Mouse (Mus musculus): Measurements from ENCODE around the gene Gm21992. TPM values are rescaled to one million over a fixed set of nuclear protein-coding genes. Genes with fewer than 3 reads are reported as not detected.

The Gm21992 gene
- polyA plus RNA-seq, 1 experiment from 2014 or later: 41.2 TPM

DNA sequence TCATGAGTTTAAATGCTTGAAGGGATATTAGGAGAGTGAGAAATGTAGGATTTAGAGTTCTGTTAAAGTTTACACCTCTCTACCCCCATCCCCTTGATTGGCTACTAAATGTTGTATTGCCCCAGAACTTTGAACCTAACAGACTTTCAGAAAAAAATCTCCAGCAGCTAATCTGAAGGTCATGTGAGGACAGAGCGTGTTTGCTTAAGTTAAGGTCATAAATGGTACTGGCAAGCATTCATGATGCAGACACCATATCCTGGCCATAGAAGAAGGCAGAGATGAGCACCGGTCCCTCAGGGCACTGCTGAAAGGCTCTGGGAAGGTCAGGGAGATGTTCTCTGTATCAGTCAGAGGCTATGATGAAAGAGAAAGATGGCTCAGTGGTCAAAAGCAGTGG, 94.1 kb downstream of the Gm21992 start:
- Histone ChIP-seq H3K4me2 (replicated peaks; ENCODE audit: low read depth, low read length) (no peak overlapping the region), H3K27me3 (ENCODE audit: control insufficient read depth, insufficient read depth, low read length) (peaks cover 27% of the 10 kb centered on the region), H3K36me3 (ENCODE audit: control insufficient read depth, insufficient read depth, low read length) (no peaks in the 10 kb centered on the region), H3K9ac (ENCODE audit: low read depth, low read length) (no peak overlapping the region), H3K9me3 (ENCODE audit: control insufficient read depth, low read length) (no peaks in the 10 kb centered on the region), H3K4me1 (ENCODE audit: control insufficient read depth, insufficient read depth, low read length) (peaks cover 18% of the 10 kb centered on the region), H3K27ac (ENCODE audit: low read depth, low read length) (no peak overlapping the region), H3K4me3 (ENCODE audit: low read length) (no peak overlapping the region)
- 97% methylated on average over 2 of the region's 2 CpGs for WGBS
- no peak for ATAC-seq (ENCODE audit: low FRiP score, low TSS enrichment)

DNA sequence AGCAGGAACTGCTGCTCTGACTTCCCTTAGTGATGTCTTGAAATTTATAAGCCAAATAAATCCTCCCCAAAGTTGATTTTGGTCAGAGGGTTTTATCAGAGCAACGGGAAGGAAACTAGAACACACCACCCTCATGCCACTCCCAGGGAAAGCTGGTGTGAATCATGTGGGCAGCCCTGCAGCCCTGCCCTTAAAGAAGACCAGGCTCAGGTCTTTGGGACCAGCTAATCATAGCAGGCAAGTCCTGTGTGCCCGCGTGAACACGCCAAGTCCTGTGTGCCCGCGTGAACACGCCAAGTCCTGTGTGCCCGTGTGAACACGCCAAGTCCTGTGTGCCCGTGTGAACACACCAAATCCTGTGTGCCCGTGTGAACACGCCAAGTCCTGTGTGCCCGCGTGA, 94.7 kb downstream of the Gm21992 start:
- H3K4me2 ChIP-seq (replicated peaks; ENCODE audit: low read depth, low read length): no peak overlapping the region
- no peak overlapping the region for H3K9ac ChIP-seq (ENCODE audit: low read depth, low read length)
- WGBS: 96% methylated on average over 14 of the region's 14 CpGs
- H3K27ac ChIP-seq (ENCODE audit: low read depth, low read length): no peak overlapping the region
- H3K36me3 ChIP-seq (ENCODE audit: control insufficient read depth, insufficient read depth, low read length): no peaks in the 10 kb centered on the region
- no peak overlapping the region for H3K4me3 ChIP-seq (ENCODE audit: low read length)
- H3K27me3 ChIP-seq (ENCODE audit: control insufficient read depth, insufficient read depth, low read length): peaks cover 33% of the 10 kb centered on the region
- H3K9me3 ChIP-seq (ENCODE audit: control insufficient read depth, low read length): no peaks in the 10 kb centered on the region
- ATAC-seq (ENCODE audit: low FRiP score, low TSS enrichment): no peak
- peaks cover 20% of the 10 kb centered on the region for H3K4me1 ChIP-seq (ENCODE audit: control insufficient read depth, insufficient read depth, low read length)

DNA sequence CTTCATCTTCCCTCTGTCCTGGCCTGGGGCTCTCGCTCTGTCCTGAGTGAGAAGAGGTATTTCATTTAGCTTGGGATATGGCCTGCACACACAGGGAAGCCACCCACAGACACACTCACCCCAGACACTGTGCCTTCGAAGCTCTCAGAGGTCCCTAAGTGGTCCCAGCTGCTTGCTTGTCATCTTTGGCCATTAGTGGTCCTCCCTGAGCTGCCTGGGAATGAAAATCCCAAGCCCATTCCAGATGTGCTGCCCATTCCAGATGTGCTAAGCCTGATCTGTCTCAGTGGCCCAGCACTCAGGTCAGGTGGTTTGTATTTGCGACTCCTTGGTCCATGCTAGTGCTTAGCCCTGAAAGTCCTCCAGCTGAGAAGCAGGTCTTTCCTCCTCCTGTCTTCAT, 97.5 kb downstream of the Gm21992 start:
- H3K9ac ChIP-seq (ENCODE audit: low read depth, low read length): no peak overlapping the region
- WGBS: 72% methylated on average over 3 of the region's 3 CpGs
- H3K4me2 ChIP-seq (replicated peaks; ENCODE audit: low read depth, low read length): no peak overlapping the region
- H3K9me3 ChIP-seq (ENCODE audit: control insufficient read depth, low read length): no peaks in the 10 kb centered on the region
- H3K27ac ChIP-seq (ENCODE audit: low read depth, low read length): no peak overlapping the region
- ATAC-seq (ENCODE audit: low FRiP score, low TSS enrichment): no peak
- H3K4me3 ChIP-seq (ENCODE audit: low read length): no peak overlapping the region
- H3K27me3 ChIP-seq (ENCODE audit: control insufficient read depth, insufficient read depth, low read length): peaks cover 54% of the 10 kb centered on the region
- no peaks in the 10 kb centered on the region for H3K36me3 ChIP-seq (ENCODE audit: control insufficient read depth, insufficient read depth, low read length)
- H3K4me1 ChIP-seq (ENCODE audit: control insufficient read depth, insufficient read depth, low read length): peaks cover 15% of the 10 kb centered on the region

DNA sequence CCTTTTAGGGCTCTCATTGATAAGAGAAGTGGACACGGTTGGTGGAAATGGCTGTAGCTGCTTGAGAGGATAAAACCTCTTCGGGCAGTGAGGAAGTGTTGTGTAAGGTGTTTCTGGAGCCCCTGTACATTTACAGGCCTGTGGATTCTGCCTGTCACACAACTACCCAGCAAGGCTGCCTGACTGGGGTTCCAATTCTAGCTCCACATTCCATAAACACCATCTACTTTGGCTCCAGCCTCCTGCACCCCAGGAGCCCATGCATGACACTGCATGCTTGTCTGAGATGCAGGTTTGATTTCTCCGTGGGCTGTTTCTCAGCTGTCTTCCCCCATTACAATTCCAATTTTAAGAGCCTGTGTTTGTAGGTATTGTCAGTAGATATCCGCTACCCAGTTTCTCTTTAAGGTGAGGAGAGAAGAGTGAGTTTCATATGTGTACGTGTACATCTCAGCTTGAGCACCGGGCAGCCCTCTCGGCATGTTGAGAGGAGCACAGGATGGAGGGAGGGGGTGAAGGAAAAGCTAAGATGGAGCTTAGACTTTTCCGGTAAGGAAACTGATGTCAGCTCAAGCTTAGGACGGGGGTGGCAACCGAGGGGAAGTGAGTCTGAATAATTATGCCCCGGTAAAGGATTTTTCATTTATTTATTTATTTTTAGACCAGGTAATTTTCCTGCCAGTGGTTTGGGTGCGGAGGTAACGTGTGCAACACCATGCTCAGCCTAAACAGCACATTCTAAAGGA, 98.5 kb downstream of the Gm21992 start:
- H3K27me3 ChIP-seq (ENCODE audit: control insufficient read depth, insufficient read depth, low read length): peaks cover 54% of the 10 kb centered on the region

GRCm38 (mm10) chr19:4712156-4712780, 99.1 kb downstream of the Gm21992 start:
- H3K9me3 ChIP-seq (ENCODE audit: control insufficient read depth, low read length): no peaks in the 10 kb centered on the region
- H3K9ac ChIP-seq (ENCODE audit: low read depth, low read length): peak overlapping the region; percentile 63; the same call in 1 of the 2 replicates
- H3K27ac ChIP-seq (ENCODE audit: low read depth, low read length): no peak overlapping the region
- peak overlapping the region; percentile 100 for H3K4me2 ChIP-seq (replicated peaks; ENCODE audit: low read depth, low read length)
- H3K4me1 ChIP-seq (ENCODE audit: control insufficient read depth, insufficient read depth, low read length): peaks cover 9% of the 10 kb centered on the region; the same call in 1 of the 2 replicates
- WGBS: under 1% methylated on average over 52 of the region's 60 CpGs
- ATAC-seq (ENCODE audit: low FRiP score, low TSS enrichment): peak; percentile 39; the same call in 1 of the 2 replicates
- H3K36me3 ChIP-seq (ENCODE audit: control insufficient read depth, insufficient read depth, low read length): no peaks in the 10 kb centered on the region
- peaks cover 54% of the 10 kb centered on the region for H3K27me3 ChIP-seq (ENCODE audit: control insufficient read depth, insufficient read depth, low read length)
- H3K4me3 ChIP-seq (ENCODE audit: low read length): peak overlapping the region; percentile 64

More for the DNA sequence above, 98.5 kb downstream of the Gm21992 start:
- 50% methylated on average over 13 of the region's 13 CpGs for WGBS
- no peak overlapping the region for H3K9ac ChIP-seq (ENCODE audit: low read depth, low read length)
- no peak for ATAC-seq (ENCODE audit: low FRiP score, low TSS enrichment)
- H3K27ac ChIP-seq (ENCODE audit: low read depth, low read length): no peak overlapping the region
- no peaks in the 10 kb centered on the region for H3K9me3 ChIP-seq (ENCODE audit: control insufficient read depth, low read length)
- peak overlapping the region; percentile 100 for H3K4me2 ChIP-seq (replicated peaks; ENCODE audit: low read depth, low read length)
- H3K36me3 ChIP-seq (ENCODE audit: control insufficient read depth, insufficient read depth, low read length): no peaks in the 10 kb centered on the region
- H3K4me1 ChIP-seq (ENCODE audit: control insufficient read depth, insufficient read depth, low read length): peaks cover 9% of the 10 kb centered on the region; the same call in 1 of the 2 replicates
- H3K4me3 ChIP-seq (ENCODE audit: low read length): peak overlapping the region; percentile 64

GRCm38 (mm10) chr19:4711601-4712155, 99.7 kb downstream of the Gm21992 start:
- ATAC-seq (ENCODE audit: low FRiP score, low TSS enrichment): peak; percentile 39; the same call in 1 of the 2 replicates

GRCm38 (mm10) chr19:4711098-4711600, 100.3 kb downstream of the Gm21992 start, which contains the start of gene Sptbn2:
TSS of gene Sptbn2 (plus strand) at chr19:4711167.
- Histone ChIP-seq H3K27ac (ENCODE audit: low read depth, low read length) (no peak within 1 kb of the TSS), H3K27me3 (ENCODE audit: control insufficient read depth, insufficient read depth, low read length) (peaks cover 54% of the 10 kb centered on the region), H3K9me3 (ENCODE audit: control insufficient read depth, low read length) (no peaks in the 10 kb centered on the region), H3K4me3 (ENCODE audit: low read length) (peak within 1 kb of the TSS; percentile 64), H3K4me1 (ENCODE audit: control insufficient read depth, insufficient read depth, low read length) (peaks cover 9% of the 10 kb centered on the region; the same call in 1 of the 2 replicates), H3K9ac (ENCODE audit: low read depth, low read length) (peak within 1 kb of the TSS; percentile 63; the same call in 1 of the 2 replicates), H3K4me2 (replicated peaks; ENCODE audit: low read depth, low read length) (peak within 1 kb of the TSS; percentile 100), H3K36me3 (ENCODE audit: control insufficient read depth, insufficient read depth, low read length) (no peaks in the 10 kb centered on the region)
- WGBS: 11% methylated on average over 13 of the region's 13 CpGs
- peak; percentile 9; the same call in 1 of the 2 replicates for ATAC-seq (ENCODE audit: low FRiP score, low TSS enrichment)

More at GRCm38 (mm10) chr19:4711601-4712155, 99.7 kb downstream of the Gm21992 start:
- Histone ChIP-seq H3K4me1 (ENCODE audit: control insufficient read depth, insufficient read depth, low read length) (peaks cover 9% of the 10 kb centered on the region; the same call in 1 of the 2 replicates), H3K4me3 (ENCODE audit: low read length) (peak overlapping the region; percentile 64), H3K9ac (ENCODE audit: low read depth, low read length) (peak overlapping the region; percentile 63; the same call in 1 of the 2 replicates), H3K36me3 (ENCODE audit: control insufficient read depth, insufficient read depth, low read length) (no peaks in the 10 kb centered on the region), H3K9me3 (ENCODE audit: control insufficient read depth, low read length) (no peaks in the 10 kb centered on the region), H3K4me2 (replicated peaks; ENCODE audit: low read depth, low read length) (peak overlapping the region; percentile 100), H3K27ac (ENCODE audit: low read depth, low read length) (no peak overlapping the region), H3K27me3 (ENCODE audit: control insufficient read depth, insufficient read depth, low read length) (peaks cover 54% of the 10 kb centered on the region)
- under 1% methylated on average over 45 of the region's 65 CpGs for WGBS

DNA sequence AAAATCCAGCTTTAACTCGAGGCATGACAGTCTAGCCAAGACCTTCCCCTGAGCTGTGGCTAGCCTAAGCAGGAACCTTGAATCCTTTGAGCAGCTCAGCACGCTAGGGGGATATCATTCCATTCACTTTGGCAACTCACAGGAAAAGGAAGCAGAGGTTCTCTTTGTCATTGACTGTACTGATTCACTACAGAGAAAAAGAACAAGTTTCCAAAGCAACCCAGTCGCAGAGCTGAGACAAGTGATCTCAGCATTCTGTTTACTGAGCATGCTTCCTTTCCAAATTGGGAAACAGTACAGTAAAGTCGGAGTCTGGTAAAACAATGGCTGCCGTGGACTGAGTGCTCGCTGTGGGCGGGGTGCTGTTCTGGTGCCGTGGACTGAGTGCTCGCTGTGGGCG, 102.6 kb downstream of the Gm21992 start:
- Histone ChIP-seq H3K36me3 (ENCODE audit: control insufficient read depth, insufficient read depth, low read length) (no peaks in the 10 kb centered on the region), H3K4me1 (ENCODE audit: control insufficient read depth, insufficient read depth, low read length) (peaks cover 9% of the 10 kb centered on the region; the same call in 1 of the 2 replicates), H3K9me3 (ENCODE audit: control insufficient read depth, low read length) (no peaks in the 10 kb centered on the region), H3K27me3 (ENCODE audit: control insufficient read depth, insufficient read depth, low read length) (peaks cover 41% of the 10 kb centered on the region), H3K4me2 (replicated peaks; ENCODE audit: low read depth, low read length) (no peak overlapping the region), H3K4me3 (ENCODE audit: low read length) (no peak overlapping the region), H3K27ac (ENCODE audit: low read depth, low read length) (no peak overlapping the region), H3K9ac (ENCODE audit: low read depth, low read length) (no peak overlapping the region)
- WGBS: 84% methylated on average over 10 of the region's 10 CpGs
- no peak for ATAC-seq (ENCODE audit: low FRiP score, low TSS enrichment)

All from kidney, embryonic 14.5 days (tissue).